Mouse (Mus musculus): Measurements from ENCODE around the gene Fcrl6.

DNA sequence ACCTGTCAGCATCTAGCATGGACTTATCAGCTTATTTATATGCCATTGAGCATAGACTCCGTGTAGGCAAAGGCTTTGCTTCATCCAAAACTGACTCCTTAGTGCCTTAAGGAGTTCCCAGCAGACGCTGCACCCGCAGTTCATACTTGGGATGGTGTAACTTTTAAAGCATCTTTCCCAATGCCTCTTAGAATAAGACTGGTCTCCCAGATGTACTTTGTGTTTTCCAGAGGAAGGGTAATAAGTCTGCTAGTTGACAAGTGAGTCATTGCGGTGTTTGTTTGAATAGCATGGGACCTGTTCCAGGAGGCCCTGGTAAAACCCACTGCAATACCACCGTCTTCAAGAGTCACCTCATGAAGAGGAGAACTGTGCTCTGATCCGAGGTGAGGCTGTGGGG is 22.2 kb downstream of the Fcrl6 start:
- TF ChIP-seq CTCF (IDR thresholded peaks at IDR 0.05; ENCODE audit: control insufficient read depth, insufficient read depth, insufficient read length) (no peak), USF1 (IDR thresholded peaks at IDR 0.05; ENCODE audit: low read depth) (no peak), MAX (IDR thresholded peaks at IDR 0.05) (no peak), CEBPB (IDR thresholded peaks at IDR 0.05; ENCODE audit: low read depth) (peak; percentile 69)
